Mouse (Mus musculus): ENCODE data around the gene Tas1r1. TPM values are rescaled to one million over a fixed set of nuclear protein-coding genes. Genes with fewer than 3 reads are reported as not detected.

Gene Tas1r1
- polyA plus RNA-seq, 1 experiment from 2014 or later = 0.77 TPM

DNA sequence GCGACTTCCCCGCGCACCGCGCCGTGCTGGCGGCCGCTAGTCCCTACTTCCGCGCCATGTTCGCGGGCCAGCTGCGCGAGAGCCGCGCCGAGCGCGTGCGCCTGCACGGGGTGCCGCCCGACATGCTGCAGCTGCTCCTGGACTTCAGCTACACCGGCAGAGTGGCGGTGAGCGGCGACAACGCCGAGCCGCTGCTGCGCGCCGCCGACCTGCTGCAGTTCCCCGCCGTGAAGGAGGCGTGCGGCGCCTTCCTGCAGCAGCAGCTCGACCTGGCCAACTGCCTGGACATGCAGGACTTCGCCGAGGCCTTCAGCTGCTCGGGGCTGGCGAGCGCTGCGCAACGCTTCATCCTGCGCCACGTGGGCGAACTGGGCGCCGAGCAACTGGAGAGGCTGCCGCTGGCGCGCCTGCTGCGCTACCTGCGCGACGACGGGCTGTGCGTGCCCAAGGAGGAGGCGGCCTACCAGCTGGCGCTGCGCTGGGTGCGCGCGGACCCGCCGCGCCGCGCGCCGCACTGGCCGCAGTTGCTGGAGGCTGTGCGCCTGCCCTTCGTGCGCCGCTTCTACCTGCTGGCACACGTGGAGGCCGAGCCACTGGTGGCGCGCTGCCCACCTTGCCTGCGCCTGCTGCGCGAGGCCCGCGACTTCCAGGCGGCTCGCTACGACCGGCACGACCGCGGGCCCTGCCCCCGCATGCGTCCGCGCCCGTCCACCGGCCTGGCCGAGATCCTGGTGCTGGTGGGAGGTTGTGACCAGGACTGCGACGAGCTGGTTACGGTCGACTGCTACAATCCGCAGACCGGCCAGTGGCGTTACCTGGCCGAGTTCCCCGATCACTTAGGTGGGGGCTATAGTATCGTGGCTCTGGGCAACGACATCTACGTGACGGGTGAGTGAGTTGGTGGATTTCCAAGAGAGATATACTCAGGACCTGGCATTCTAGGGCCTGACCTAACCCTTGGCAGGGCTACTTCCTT, 29.0 kb downstream of the Tas1r1 start:
- peak overlapping the region; percentile 81 for H3K4me3 ChIP-seq (ENCODE audit: low read length)
- peak overlapping the region; percentile 72 for H3K9ac ChIP-seq (ENCODE audit: low read depth, low read length)
- WGBS = under 1% methylated on average over 114 of the region's 115 CpGs
- ATAC-seq (ENCODE audit: low FRiP score, low TSS enrichment) = peak; percentile 34
- peak overlapping the region; percentile 98 for H3K4me2 ChIP-seq (replicated peaks; ENCODE audit: low read depth, low read length)
- H3K9me3 ChIP-seq (ENCODE audit: control insufficient read depth, low read length) = no peaks in the 10 kb centered on the region
- no peaks in the 10 kb centered on the region for H3K27me3 ChIP-seq (ENCODE audit: control insufficient read depth, insufficient read depth, low read length)
- H3K27ac ChIP-seq (ENCODE audit: low read depth, low read length) = peak overlapping the region; percentile 83
- H3K4me1 ChIP-seq (ENCODE audit: control insufficient read depth, insufficient read depth, low read length) = peaks cover 28% of the 10 kb centered on the region
- H3K36me3 ChIP-seq (ENCODE audit: control insufficient read depth, insufficient read depth, low read length) = peaks cover 20% of the 10 kb centered on the region

GRCm38 (mm10) chr4:152008622-152009075, 29.7 kb downstream of the Tas1r1 start, which contains the start of gene Klhl21:
Gene Klhl21 (plus strand): TSS chr4:152008803.
- peaks cover 13% of the 10 kb centered on the region for H3K36me3 ChIP-seq (ENCODE audit: control insufficient read depth, insufficient read depth, low read length)
- peak within 1 kb of the TSS; percentile 81 for H3K4me3 ChIP-seq (ENCODE audit: low read length)
- peaks cover 28% of the 10 kb centered on the region for H3K4me1 ChIP-seq (ENCODE audit: control insufficient read depth, insufficient read depth, low read length)
- peak; percentile 91 for ATAC-seq (ENCODE audit: low FRiP score, low TSS enrichment)
- no peaks in the 10 kb centered on the region for H3K27me3 ChIP-seq (ENCODE audit: control insufficient read depth, insufficient read depth, low read length)
- H3K9ac ChIP-seq (ENCODE audit: low read depth, low read length) = peak within 1 kb of the TSS; percentile 72
- peak within 1 kb of the TSS; percentile 98 for H3K4me2 ChIP-seq (replicated peaks; ENCODE audit: low read depth, low read length)
- H3K9me3 ChIP-seq (ENCODE audit: control insufficient read depth, low read length) = no peaks in the 10 kb centered on the region
- H3K27ac ChIP-seq (ENCODE audit: low read depth, low read length) = peak within 1 kb of the TSS; percentile 83
- under 1% methylated on average over 45 of the region's 45 CpGs for WGBS

- WGBS = under 1% methylated on average over 14 of the region's 14 CpGs
- Histone ChIP-seq H3K27ac (ENCODE audit: low read depth, low read length) (0 out of 2 replicates have a peak overlapping the region, but pooled peaks have one; percentile 30), H3K4me1 (ENCODE audit: control insufficient read depth, insufficient read depth, low read length) (peaks cover 28% of the 10 kb centered on the region), H3K9me3 (ENCODE audit: control insufficient read depth, low read length) (no peaks in the 10 kb centered on the region), H3K9ac (ENCODE audit: low read depth, low read length) (peak overlapping the region; percentile 72; the same call in 1 of the 2 replicates), H3K4me3 (ENCODE audit: low read length) (peak overlapping the region; percentile 81), H3K27me3 (ENCODE audit: control insufficient read depth, insufficient read depth, low read length) (no peaks in the 10 kb centered on the region), H3K4me2 (replicated peaks; ENCODE audit: low read depth, low read length) (peak overlapping the region; percentile 98), H3K36me3 (ENCODE audit: control insufficient read depth, insufficient read depth, low read length) (peaks cover 8% of the 10 kb centered on the region; the same call in 1 of the 2 replicates)
- ATAC-seq (ENCODE audit: low FRiP score, low TSS enrichment) = no peak
Observed at GRCm38 (mm10) chr4:152008148-152008500, 30.2 kb downstream of the Tas1r1 start.

DNA sequence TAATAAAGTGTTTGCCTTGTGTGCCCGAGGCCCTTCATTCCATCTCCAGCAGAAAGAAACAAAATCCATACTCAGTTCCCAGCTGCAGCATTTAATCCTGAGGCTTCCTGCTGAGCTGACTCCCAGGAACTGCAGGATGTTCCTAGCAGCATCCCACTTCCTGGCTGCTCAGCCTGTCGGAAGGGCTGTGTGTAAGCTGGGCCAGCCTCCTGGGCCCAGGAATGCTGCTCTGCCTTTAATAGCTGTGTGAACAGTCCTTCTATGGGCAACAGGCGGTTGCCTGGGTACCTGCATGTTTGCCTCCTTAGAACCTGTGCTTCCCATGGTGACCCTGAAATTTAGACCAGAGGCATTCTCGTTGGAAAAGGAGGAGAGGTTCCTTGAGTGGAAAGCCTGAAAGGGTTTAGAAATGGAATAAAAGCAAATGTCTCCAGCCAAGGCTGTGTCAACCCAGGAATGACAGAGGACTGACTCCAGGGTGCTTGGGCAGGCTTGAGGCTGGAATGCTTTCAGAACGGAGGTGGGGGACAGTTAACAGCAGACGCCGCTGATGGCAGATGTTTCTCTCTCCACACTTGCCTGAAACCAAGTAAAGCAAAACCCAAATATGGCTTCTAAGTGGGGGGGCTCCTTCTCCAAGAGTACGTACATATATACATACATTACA, 30.8 kb downstream of the Tas1r1 start:
- Histone ChIP-seq H3K4me1 (ENCODE audit: control insufficient read depth, insufficient read depth, low read length) (peaks cover 28% of the 10 kb centered on the region), H3K4me2 (replicated peaks; ENCODE audit: low read depth, low read length) (peak overlapping the region; percentile 98), H3K9ac (ENCODE audit: low read depth, low read length) (peak overlapping the region; percentile 72; the same call in 1 of the 2 replicates), H3K27me3 (ENCODE audit: control insufficient read depth, insufficient read depth, low read length) (no peaks in the 10 kb centered on the region), H3K4me3 (ENCODE audit: low read length) (peak overlapping the region; percentile 81), H3K36me3 (ENCODE audit: control insufficient read depth, insufficient read depth, low read length) (0 out of 2 replicates have a peak, but pooled peaks cover 4% of the 10 kb centered on the region), H3K9me3 (ENCODE audit: control insufficient read depth, low read length) (no peaks in the 10 kb centered on the region), H3K27ac (ENCODE audit: low read depth, low read length) (no peak overlapping the region)
- no peak for ATAC-seq (ENCODE audit: low FRiP score, low TSS enrichment)
- 11% methylated on average over 8 of the region's 8 CpGs for WGBS

DNA sequence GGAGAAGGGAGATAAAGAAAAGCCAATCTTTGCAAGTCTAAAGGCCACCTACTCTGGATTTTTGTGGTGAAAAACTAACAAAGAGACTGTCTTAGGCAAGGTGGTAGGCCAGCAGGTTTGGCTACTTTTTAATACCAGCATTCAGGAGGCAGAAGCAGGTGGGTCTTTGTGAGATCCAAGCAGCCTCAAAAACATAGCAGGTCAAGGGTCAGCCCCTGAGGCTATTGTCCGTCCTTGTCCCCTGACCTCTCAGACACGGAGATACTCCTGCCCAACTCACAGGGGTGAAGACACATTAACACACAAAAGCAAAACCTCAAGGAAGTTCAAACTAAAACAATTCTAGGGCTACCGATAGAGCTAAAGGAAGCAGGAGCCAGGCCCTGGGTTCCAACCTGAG, 31.6 kb downstream of the Tas1r1 start:
- H3K4me1 ChIP-seq (ENCODE audit: control insufficient read depth, insufficient read depth, low read length) = peaks cover 28% of the 10 kb centered on the region
- no peaks in the 10 kb centered on the region for H3K27me3 ChIP-seq (ENCODE audit: control insufficient read depth, insufficient read depth, low read length)
- ATAC-seq (ENCODE audit: low FRiP score, low TSS enrichment) = no peak
- no peak overlapping the region for H3K9ac ChIP-seq (ENCODE audit: low read depth, low read length)
- no peak overlapping the region for H3K4me2 ChIP-seq (replicated peaks; ENCODE audit: low read depth, low read length)
- WGBS = 39% methylated on average over 3 of the region's 3 CpGs
- H3K36me3 ChIP-seq (ENCODE audit: control insufficient read depth, insufficient read depth, low read length) = no peaks in the 10 kb centered on the region
- no peak overlapping the region for H3K27ac ChIP-seq (ENCODE audit: low read depth, low read length)
- no peak overlapping the region for H3K4me3 ChIP-seq (ENCODE audit: low read length)
- no peaks in the 10 kb centered on the region for H3K9me3 ChIP-seq (ENCODE audit: control insufficient read depth, low read length)

DNA sequence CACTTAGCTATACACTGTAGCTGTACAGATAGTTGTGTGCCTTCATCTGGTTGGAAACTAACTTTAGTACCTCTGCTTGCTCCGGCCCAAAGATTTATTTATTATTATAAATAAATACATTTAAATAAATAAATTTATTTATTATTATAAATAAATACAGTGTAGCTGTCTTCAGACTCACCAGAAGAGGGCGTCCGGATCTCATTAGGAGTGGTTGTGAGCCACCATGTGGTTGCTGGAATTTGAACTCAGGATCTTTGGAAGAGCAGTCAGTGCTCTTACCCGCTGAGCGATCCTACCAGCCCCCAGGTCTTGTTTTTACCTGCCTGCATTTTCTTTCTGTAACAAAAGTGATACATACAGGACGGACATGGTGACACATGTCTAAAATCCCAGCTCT, 32.2 kb downstream of the Tas1r1 start:
- 77% methylated on average over 6 of the region's 6 CpGs for WGBS
- ATAC-seq (ENCODE audit: low FRiP score, low TSS enrichment) = no peak

DNA sequence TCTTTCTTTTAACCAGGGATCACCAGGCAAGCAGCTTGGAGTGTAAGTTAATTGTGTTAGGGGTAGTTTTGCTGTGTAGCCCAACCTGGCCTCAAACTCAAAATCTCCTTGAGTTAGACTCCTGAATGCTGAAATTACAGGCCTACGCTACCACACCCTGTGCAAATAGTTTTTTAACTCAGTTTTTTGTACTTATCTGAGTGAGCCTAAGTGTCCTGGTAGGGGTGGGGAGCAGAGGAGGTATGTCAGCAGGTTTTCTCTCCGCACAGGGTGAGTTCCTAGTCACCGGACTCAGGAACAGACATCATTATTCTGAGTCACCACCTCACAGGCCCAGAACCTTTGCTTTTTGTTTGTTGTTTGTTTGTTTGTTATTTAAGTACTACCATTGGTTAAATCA, 36.3 kb downstream of the Tas1r1 start:
- 99% methylated on average over 3 of the region's 3 CpGs for WGBS
- Histone ChIP-seq H3K27me3 (ENCODE audit: control insufficient read depth, insufficient read depth, low read length) (no peaks in the 10 kb centered on the region), H3K4me1 (ENCODE audit: control insufficient read depth, insufficient read depth, low read length) (peaks cover 10% of the 10 kb centered on the region; the same call in 1 of the 2 replicates), H3K4me3 (ENCODE audit: low read length) (no peak overlapping the region), H3K9ac (ENCODE audit: low read depth, low read length) (no peak overlapping the region), H3K36me3 (ENCODE audit: control insufficient read depth, insufficient read depth, low read length) (no peaks in the 10 kb centered on the region), H3K9me3 (ENCODE audit: control insufficient read depth, low read length) (no peaks in the 10 kb centered on the region), H3K4me2 (replicated peaks; ENCODE audit: low read depth, low read length) (no peak overlapping the region), H3K27ac (ENCODE audit: low read depth, low read length) (no peak overlapping the region)
- ATAC-seq (ENCODE audit: low FRiP score, low TSS enrichment) = no peak

More for the DNA sequence above, 32.2 kb downstream of the Tas1r1 start:
- H3K4me2 ChIP-seq (replicated peaks; ENCODE audit: low read depth, low read length) = no peak overlapping the region
- no peak overlapping the region for H3K4me3 ChIP-seq (ENCODE audit: low read length)
- H3K27me3 ChIP-seq (ENCODE audit: control insufficient read depth, insufficient read depth, low read length) = no peaks in the 10 kb centered on the region
- no peaks in the 10 kb centered on the region for H3K9me3 ChIP-seq (ENCODE audit: control insufficient read depth, low read length)
- H3K4me1 ChIP-seq (ENCODE audit: control insufficient read depth, insufficient read depth, low read length) = peaks cover 26% of the 10 kb centered on the region
- H3K9ac ChIP-seq (ENCODE audit: low read depth, low read length) = no peak overlapping the region
- no peaks in the 10 kb centered on the region for H3K36me3 ChIP-seq (ENCODE audit: control insufficient read depth, insufficient read depth, low read length)
- H3K27ac ChIP-seq (ENCODE audit: low read depth, low read length) = no peak overlapping the region

- WGBS = 69% methylated on average over 4 of the region's 4 CpGs
- no peak overlapping the region for H3K9ac ChIP-seq (ENCODE audit: low read depth, low read length)
- no peaks in the 10 kb centered on the region for H3K36me3 ChIP-seq (ENCODE audit: control insufficient read depth, insufficient read depth, low read length)
Observed at GRCm38 (mm10) chr4:152001335-152001734, 37.0 kb downstream of the Tas1r1 start.

More at GRCm38 (mm10) chr4:152001335-152001734, 37.0 kb downstream of the Tas1r1 start:
- Histone ChIP-seq H3K4me2 (replicated peaks; ENCODE audit: low read depth, low read length) (no peak overlapping the region), H3K27me3 (ENCODE audit: control insufficient read depth, insufficient read depth, low read length) (no peaks in the 10 kb centered on the region), H3K4me1 (ENCODE audit: control insufficient read depth, insufficient read depth, low read length) (peaks cover 11% of the 10 kb centered on the region; the same call in 1 of the 2 replicates), H3K27ac (ENCODE audit: low read depth, low read length) (no peak overlapping the region), H3K4me3 (ENCODE audit: low read length) (no peak overlapping the region), H3K9me3 (ENCODE audit: control insufficient read depth, low read length) (no peaks in the 10 kb centered on the region)
- ATAC-seq (ENCODE audit: low FRiP score, low TSS enrichment) = no peak
